Mouse (Mus musculus) adrenal gland, postnatal 0 days (tissue): ENCODE measurements around the gene Cmtm1. TPM values are rescaled to one million over a fixed set of nuclear protein-coding genes. Genes with fewer than 3 reads are reported as not detected.

Experiments
- polyA plus RNA-seq: library from polyadenylated mRNA; unstranded; fragments of >200 nt; fragmentation: Nextera tagmentation; extraction: Ambion mirVana; gene quantifications from 2 replicates; pipeline ENCODE4 v1.2.1, GENCODE M21; 2015

Cmtm1 gene
- 0.43 and 0.47 TPM in 2 replicates for polyA plus RNA-seq

GRCm38 (mm10) chr8:104309441-104310155, at the start of gene Cmtm1, which contains the start of gene Gm45711:
Cmtm1 (minus strand) TSS chr8:104310145.
Gm45711 (minus strand) TSS chr8:104310081.

DNA sequence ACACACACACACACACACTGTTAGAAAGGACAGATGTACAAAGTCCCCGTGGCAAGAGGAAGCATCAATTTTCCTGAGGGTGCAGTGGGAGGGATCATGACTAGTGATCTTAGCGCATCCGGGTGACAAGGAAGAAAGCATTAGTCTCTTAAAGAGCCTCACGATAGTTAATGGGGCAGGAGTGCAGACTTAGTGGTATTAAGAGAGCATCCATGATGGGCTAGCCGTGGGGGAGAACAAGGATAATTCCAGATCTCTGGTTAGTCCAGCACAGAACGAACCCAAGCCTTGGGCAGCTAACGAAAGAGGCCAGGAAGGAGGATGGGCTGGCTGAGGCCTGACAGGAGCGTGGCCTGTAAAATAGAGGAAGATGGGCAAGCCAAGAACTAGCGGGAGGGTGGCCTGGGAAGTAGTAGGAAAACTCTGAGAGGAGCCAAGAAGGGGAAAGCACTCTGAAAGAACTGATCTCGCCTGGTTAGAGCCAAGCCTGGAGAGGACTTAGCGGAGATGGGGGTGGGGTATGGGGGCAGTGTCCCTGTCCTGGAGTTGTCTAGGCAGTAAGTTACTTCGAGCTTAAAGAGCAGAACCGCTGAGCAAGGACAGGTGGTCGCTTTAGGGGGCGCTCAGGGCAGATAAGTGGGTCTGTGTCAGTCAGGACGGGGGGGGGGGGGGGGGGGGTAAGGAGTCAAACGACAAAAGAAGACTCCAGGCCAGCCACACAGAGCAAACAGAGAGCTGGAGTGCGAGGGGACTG, 29.5 kb upstream of the Cmtm1 start, which contains the start of gene Cmtm3:
Gene Cmtm3, plus strand, starts transcription at position 182 of the 754 bp plus-strand sequence.

GRCm38 (mm10) chr8:104321930-104322329, 12.0 kb upstream of the Cmtm1 start, which contains the start of gene Cmtm2b:
Cmtm2b (plus strand) TSS chr8:104322230.

GRCm38 (mm10) chr8:104321267-104321666, 11.3 kb upstream of the Cmtm1 start, which contains the start of gene Gm11020:
Gm11020 (plus strand) TSS chr8:104321567.

DNA sequence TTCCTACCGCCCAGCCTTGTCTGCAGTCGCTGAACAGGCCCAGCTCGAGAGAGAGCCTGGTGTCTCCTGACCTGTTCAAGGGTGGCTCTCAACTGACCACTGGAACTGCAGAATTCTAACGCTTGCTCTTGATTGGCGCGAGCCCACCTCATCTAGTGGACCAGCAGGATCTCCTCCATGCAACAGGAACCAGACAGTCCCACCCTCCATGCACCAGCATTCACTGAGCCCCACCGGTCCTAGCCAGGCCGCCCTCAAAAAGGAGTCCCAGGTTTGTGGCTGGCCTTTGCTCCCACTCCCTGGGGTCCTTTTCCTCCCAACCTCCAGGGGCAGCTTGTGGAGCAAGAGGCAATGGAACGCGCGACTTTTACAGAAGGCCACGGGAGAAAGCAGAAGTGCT, 16.9 kb downstream of the Cmtm1 start, which contains the start of gene Cmtm2a:
Gene Cmtm2a, minus strand, starts transcription at position 101 of the 400 bp plus-strand sequence.

GRCm38 (mm10) chr8:104250439-104251367, 59.2 kb downstream of the Cmtm1 start, which contains the start of gene Cklf:
Cklf (plus strand) TSS chr8:104250861.

DNA sequence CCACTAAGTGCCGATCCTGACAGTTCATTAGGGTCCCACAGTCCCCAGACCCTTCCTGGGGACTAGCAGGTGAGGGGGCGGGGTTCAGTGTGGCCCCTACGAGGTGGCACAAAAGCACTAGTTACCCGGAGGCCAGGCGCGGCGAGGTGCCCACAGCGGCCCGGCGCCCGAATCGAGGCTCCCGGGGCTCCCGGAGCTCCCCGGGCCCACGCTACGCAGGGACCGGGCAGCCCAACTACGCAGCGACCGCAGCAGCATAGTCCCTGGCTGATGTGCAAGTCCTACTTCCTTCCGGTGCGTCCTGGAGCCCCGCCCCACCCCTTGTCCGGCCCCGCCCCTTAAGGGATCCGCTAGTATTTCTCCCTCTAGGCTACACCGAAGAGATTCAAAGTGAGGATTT, 61.7 kb downstream of the Cmtm1 start, which contains the start of gene Tk2:
Gene Tk2, minus strand, starts transcription at position 283 of the 400 bp plus-strand sequence.

Other genes with a start within 250 kb of the Cmtm1 start
- 28.3 and 33.5 TPM in 2 replicates for gene Cdh5, start 208.5 kb downstream of the Cmtm1 start, polyA plus RNA-seq
- gene Bean1, start 139.7 kb downstream of the Cmtm1 start, polyA plus RNA-seq = 1.9 and 8.6 TPM in 2 replicates
- gene Tk2, start 61.6 kb downstream of the Cmtm1 start, polyA plus RNA-seq = 31.1 and 60.1 TPM in 2 replicates
- 125 and 176 TPM in 2 replicates for gene Cklf, start 59.3 kb downstream of the Cmtm1 start, polyA plus RNA-seq
- gene Cmtm2a, start 17.0 kb downstream of the Cmtm1 start, polyA plus RNA-seq = 0.54 and 0.87 TPM in 2 replicates
- 0.13 and 0.30 TPM in 2 replicates for gene Gm45711, start 64 bp downstream of the Cmtm1 start, polyA plus RNA-seq
- not detected in 2 replicates for gene Gm11020, start 11.4 kb upstream of the Cmtm1 start, polyA plus RNA-seq
- 0.33 TPM in 1 of 2 replicates, not detected in the other for gene Cmtm2b, start 12.1 kb upstream of the Cmtm1 start, polyA plus RNA-seq
- 122 and 128 TPM in 2 replicates for gene Cmtm3, start 29.3 kb upstream of the Cmtm1 start, polyA plus RNA-seq
- gene Cmtm4, start 85.7 kb upstream of the Cmtm1 start, polyA plus RNA-seq = 1.3 and 1.8 TPM in 2 replicates
- 32.6 and 39.1 TPM in 2 replicates for gene Dync1li2, start 132.9 kb upstream of the Cmtm1 start, polyA plus RNA-seq
- gene Terb1, start 199.8 kb upstream of the Cmtm1 start, polyA plus RNA-seq = 0.08 and 0.16 TPM in 2 replicates
- gene Nae1, start 224.5 kb upstream of the Cmtm1 start, polyA plus RNA-seq = 94.0 and 97.2 TPM in 2 replicates
- 1.8 and 2.3 TPM in 2 replicates for gene Car7, start 224.5 kb upstream of the Cmtm1 start, polyA plus RNA-seq